Mouse (Mus musculus) bone marrow macrophage, adult 2 months (primary cell): ENCODE results near the gene Tctex1d2.

ENCODE experiments used
- CTCF ChIP-seq: IDR thresholded peaks from 2 replicates; pipeline ENCODE4 v1.5.1; 2012; ENCODE audit warnings: low read depth, mild to moderate bottlenecking, low read length, moderate library complexity
- POLR2A ChIP-seq: IDR thresholded peaks from 2 replicates; pipeline ENCODE4 v1.6.1; 2012; ENCODE audit warnings: mild to moderate bottlenecking, low read depth, low read length, borderline replicate concordance

- TF ChIP-seq CTCF = no peak
- TF ChIP-seq POLR2A = no peak
These were observed 26.1 kb downstream of the Tctex1d2 start for GRCm38 (mm10) chr16:32445558-32445957.
